Mouse (Mus musculus): Measurements from ENCODE around the gene 3110082I17Rik.

GRCm38 (mm10) chr5:139316982-139317675, 143.2 kb downstream of the 3110082I17Rik start:
- TF ChIP-seq POLR2A (IDR thresholded peaks at IDR 0.05; ENCODE audit: borderline replicate concordance, insufficient read depth, low read length): no peak
- TF ChIP-seq CTCF (IDR thresholded peaks at IDR 0.05; ENCODE audit: borderline replicate concordance, insufficient read depth, low read depth, low read length): no peak
